Mouse (Mus musculus) large intestine, adult 2 months (tissue): ENCODE measurements around the gene Rad54l. TPM values are rescaled to one million over a fixed set of nuclear protein-coding genes. Genes with fewer than 3 reads are reported as not detected.

Source experiments
- DNase-seq: peaks from one replicate; pipeline ENCODE4 v3.0.0-alpha.2; 2012; ENCODE audit warnings: low read depth, low spot score
- WGBS: fragments of 180-500 bp; shearing (Covaris S2); methylation state at CpG from one replicate; pipeline ENCODE4 v1.1.7; 2018; 5-methylcytosine and 5-hydroxymethylcytosine counted together
- polyA plus RNA-seq: library from polyadenylated mRNA; depleted of rRNA; stranded (reverse); fragments of >200 nt; gene quantifications from 2 replicates; pipeline ENCODE4 v1.2.3, GENCODE M21; 2012; rRNA removed

The Rad54l gene
- 6.2 and 7.0 TPM in 2 replicates for polyA plus RNA-seq

DNA sequence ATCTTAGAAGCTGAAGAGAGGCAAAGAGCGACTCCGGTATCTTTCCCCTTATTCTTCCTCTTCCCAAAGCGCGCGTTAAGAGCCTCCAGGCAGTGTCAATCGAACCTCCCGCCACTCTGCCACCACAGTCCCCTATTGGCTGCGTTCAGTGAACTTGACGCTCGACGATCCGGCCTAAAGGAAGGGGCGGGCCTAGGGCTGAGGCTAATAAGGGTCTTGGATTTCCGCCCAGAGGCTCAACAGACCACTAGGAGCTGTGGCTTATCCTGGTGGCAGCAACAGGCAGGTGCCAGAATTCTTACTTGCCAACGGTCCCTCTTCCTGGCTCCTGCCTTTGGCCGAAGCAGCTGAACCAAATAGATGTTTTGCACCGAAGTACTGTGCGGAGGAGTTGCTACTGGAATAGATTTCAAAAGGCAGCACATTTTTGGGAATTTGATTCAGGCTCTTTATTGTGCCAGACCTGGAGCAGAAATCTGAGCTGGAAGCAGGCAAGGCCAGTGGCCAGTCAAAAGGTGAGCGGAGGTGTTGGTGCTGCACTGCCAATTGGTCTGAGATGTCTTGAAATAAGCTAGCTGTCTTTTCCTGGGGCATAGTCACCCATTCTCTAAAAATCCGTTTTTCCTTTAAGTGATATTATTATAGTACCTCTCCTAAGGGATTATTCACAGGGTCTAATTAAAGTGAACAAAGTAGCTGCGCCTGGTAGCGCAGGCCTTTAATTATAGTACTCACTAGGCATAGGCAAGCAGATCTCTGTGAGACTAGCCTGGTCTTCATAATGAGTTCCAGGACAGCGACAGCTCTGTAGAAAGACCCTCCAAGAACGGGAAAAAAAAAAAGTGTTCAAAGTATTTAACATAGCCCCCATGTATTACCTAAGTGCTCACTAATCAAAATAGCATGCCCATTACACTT is at the start of gene Rad54l, which contains the start of gene Pomgnt1:
Gene Rad54l (minus strand): TSS at position 89 of the 918 bp plus-strand sequence.
Gene Pomgnt1 (plus strand): TSS at position 239 of the 918 bp plus-strand sequence.
- WGBS = 2% methylated on average over 24 of the region's 24 CpGs
- peak; percentile 48 for DNase-seq

- DNase-seq = no peak
- 83% methylated on average over 6 of the region's 6 CpGs for WGBS
Measured at GRCm38 (mm10) chr4:116173072-116173471, 49.6 kb upstream of the Rad54l start, which contains the start of the genes 1700042G07Rik and Gm49337. Gene 1700042G07Rik (plus strand): TSS chr4:116173372. Gene Gm49337 (plus strand): TSS chr4:116173384.

DNA sequence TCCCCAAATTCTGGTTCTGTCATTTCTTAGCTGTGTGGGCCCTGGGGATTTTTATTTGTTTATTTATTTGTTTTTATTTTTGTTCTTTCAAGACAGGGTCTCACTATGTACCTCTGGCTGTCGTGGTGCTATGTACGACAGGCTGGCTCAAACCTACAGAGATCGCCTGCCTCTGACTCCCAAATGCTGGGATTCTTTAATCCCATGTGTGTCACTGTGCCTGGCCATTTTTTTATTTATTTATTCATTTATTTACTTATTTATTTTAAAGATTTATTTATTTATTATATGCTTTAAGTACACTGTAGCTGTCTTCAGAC is 45.8 kb upstream of the Rad54l start:
- 56% methylated on average over 3 of the region's 3 CpGs for WGBS
- no peak for DNase-seq

DNA sequence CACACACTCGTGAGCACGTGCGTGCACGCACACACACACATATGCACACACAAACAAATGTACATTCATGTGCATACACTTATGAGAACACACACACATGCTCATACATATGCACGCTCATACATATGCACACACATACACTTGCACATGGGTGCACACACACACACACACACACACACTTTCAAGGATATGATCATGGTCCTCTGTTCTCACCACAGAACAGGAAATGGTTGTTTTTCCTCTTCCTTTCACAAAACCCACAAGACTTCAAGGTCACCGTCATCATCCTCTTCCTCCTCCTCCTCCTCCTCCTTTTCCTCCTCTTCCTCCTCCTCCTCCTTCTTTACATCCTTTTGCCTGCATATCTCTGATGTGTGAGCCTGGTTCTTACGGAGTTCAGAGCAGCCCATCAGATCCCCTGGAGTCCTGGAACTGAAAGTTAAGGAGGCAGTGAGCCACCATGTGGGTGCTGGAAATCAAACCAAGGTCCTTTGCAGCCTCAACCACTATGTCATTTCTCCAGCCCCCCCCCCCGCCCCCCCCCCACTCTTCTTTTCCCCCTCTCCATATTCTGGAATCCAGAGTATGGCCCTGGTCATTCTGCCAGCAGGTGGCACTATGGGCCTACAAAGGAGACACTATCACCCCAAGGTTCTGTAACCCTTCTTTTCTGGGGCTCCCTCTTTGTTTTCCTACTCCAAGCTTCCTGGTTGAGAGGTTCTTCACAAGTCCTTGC is 45.3 kb upstream of the Rad54l start:
- DNase-seq = no peak
- WGBS = 68% methylated on average over 7 of the region's 8 CpGs

GRCm38 (mm10) chr4:116167404-116167803 is 43.9 kb upstream of the Rad54l start, which contains the start of gene Tspan1:
Gene Tspan1 (minus strand): TSS chr4:116167601.
- no peak for DNase-seq
- 10% methylated on average over 7 of the region's 7 CpGs for whole genome bisulfite sequencing

DNA sequence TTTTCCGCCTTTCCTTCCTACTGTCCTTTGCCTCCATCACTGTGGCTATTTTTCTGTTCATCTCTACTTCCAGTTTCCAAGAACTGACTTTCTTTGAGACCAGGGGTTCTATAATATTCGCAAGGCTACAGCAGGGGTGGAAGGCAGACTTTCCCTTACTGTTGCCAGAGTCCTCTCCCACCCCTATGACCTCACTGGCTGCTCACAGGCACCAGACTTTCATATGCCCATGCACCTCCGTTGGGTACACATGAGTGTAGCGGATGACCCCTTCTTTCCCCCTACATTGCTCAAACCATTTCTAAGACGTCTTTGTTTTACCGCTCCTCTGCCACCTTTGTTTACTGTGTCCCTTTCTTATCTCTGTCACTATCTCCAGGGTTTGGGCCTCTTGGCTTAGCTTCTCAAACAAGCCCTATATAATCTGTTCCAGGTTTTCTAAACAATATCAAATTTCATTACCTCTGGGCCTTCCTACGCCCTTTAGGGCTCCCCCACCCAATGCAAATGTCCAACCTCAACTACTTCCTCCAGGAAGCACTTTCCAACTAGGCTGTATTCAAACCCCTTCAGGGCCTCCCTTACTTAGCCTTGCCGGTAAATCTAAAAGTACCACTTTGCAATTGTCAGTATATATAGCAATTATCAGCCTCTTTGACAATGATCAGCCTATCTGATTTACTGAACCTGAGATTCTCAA is 42.4 kb upstream of the Rad54l start:
- 24% methylated on average over 8 of the region's 8 CpGs for WGBS
- DNase-seq = no peak

GRCm38 (mm10) chr4:116164759-116165554 is 41.5 kb upstream of the Rad54l start:
- 31% methylated on average over 2 of the region's 2 CpGs for WGBS
- DNase-seq = no peak

DNA sequence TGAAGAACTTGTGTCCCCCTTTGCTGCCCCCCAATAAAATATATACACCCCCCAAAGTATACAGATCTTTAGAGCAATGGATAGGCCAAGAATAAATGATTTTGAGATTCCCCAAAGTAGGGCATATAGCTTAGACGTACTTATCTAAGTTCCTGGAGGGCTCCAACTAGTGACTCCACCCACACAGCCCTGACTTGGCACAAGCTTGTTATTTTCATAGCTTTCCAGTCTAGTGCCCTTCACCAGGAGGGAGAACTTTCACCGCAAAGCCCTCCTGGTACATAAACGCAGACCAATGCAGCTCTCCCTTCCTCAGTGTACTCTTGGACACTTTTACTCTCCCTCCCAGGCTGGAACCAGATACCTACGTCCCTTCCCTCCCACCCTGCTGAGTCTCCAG is 38.7 kb upstream of the Rad54l start:
- no peak for DNase-seq
- 22% methylated on average over 4 of the region's 4 CpGs for WGBS

- WGBS = 47% methylated on average over 3 of the region's 3 CpGs
- no peak for DNase-seq
Measured at GRCm38 (mm10) chr4:116160769-116161168, 37.3 kb upstream of the Rad54l start.

- no peak for DNase-seq
- WGBS = 38% methylated on average over 3 of the region's 3 CpGs
Measured at GRCm38 (mm10) chr4:116159912-116160311, 36.4 kb upstream of the Rad54l start.

- DNase-seq = no peak
- WGBS = 76% methylated on average over 2 of the region's 2 CpGs
Measured at GRCm38 (mm10) chr4:116157882-116158281, 34.4 kb upstream of the Rad54l start.

GRCm38 (mm10) chr4:116152702-116153101 is 29.2 kb upstream of the Rad54l start:
- WGBS = 91% methylated on average over 15 of the region's 15 CpGs
- DNase-seq = no peak

GRCm38 (mm10) chr4:116151238-116151637 is 27.7 kb upstream of the Rad54l start, which contains the start of gene Lurap1:
Gene Lurap1 (minus strand): TSS chr4:116151338.
- 45% methylated on average over 6 of the region's 6 CpGs for WGBS

DNA sequence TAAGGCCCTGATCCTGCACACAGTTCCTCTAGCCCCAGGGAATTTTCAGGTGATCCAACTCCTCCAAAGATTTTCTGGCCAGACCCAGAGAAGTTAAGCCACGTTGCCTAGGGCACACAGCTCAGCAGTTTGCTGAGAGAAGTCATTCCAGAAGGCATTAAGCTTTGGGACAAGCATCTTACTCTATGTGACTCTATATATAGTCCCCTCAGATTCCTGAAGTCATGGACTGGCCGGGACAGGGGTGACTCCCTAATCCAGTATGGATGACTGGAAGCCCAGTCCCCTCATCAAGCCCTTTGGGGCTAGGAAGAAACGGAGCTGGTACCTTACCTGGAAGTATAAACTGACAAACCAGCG is 27.4 kb upstream of the Rad54l start:
- DNase-seq = no peak
- WGBS = 8% methylated on average over 4 of the region's 4 CpGs

More at GRCm38 (mm10) chr4:116151238-116151637, 27.7 kb upstream of the Rad54l start, which contains the start of gene Lurap1:
- DNase-seq = no peak

DNA sequence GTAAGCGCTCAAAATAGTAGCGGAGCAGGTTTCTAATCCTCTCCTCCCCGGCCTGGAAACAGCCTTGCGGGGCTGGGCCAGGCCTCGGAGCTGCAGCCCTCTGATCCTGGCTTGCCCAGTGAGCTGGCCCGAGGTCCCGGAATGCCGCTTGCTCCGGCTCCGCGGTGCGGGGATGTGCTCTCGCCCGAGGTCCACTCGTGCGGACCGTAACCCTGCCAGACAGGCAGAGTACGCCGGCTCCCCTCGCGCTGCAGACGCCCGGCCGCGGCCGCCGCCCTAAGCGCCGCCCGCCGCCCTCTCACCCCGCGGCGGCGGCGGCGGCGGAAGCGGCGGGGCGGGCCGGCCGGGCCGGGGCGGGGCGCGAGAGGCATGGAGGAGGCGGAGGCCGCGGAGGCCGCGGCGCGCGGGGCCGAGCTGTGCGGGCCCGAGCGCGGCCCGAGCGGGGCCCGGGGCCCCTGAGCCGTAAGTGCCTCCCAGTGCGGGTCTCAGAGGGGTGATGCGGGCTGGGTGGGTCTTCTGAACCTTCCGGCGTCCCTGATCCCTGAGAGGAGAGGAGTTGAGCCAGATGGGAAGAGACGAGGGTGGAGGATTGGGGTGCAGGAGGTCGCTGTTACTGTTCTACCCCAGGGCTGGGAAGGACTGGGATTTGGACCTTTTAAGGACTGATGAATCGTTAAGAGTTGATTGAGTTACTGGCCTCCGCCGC is 26.8 kb upstream of the Rad54l start:
- under 1% methylated on average over 72 of the region's 73 CpGs for WGBS
- DNase-seq = no peak

DNA sequence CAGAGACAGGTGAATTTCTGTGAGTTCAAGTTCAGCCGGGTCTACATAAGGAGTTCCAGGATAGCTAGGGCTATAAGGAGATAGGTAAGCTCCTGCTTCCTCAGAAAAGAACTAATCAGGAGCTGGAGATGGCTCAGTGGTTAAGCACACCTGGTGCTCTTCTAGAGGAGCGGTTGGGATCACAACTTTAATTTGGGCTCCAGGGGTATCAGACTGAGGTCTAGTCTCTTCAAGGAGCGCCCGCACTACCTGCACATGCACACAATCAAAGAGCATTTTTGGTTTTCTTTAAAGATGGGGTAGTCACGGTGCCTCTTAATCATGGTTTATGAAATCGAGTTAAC is 26.3 kb upstream of the Rad54l start:
- WGBS = 29% methylated on average over 6 of the region's 6 CpGs
- DNase-seq = no peak

DNA sequence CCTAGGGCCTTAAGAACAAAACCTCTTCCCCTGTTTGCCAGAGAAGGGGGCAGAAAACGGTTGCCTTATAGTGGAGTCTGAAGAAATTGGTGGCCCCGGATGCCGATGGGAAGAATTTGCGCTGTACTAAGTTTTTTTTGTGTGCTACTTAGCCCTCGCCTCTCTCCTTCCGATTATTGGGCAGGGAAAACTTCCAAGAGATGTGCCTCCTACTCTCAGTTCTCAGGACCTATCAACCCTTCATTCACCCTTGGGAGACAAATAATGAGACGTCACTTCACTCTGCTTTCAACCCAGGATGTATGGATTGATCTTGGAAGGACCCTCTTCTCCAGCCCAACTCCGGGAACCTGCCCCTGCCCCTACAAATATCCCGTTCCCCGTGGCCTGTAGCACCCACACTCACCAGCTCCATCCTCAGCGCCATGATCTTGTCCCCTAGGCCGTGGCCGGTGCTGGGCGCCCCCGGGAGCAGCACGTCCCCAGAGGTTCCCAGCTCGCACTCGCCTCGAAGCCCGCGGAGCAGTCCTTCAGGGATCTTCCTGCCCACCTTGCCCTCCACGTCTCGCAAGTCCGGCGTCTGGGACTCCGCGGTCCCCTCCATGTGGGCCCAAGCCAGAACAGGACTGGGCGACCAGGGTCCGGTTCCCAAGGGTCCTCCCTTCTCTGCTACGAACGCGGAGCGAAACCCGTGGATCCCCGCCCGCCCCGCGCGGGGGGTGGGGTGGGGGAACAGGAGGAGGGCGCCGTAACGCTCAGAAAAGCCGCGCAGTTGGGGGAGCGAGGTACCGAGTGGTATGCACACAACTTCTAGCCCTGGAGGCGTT is 20.6 kb upstream of the Rad54l start:
- no peak for DNase-seq
- under 1% methylated on average over 47 of the region's 47 CpGs for WGBS

DNA sequence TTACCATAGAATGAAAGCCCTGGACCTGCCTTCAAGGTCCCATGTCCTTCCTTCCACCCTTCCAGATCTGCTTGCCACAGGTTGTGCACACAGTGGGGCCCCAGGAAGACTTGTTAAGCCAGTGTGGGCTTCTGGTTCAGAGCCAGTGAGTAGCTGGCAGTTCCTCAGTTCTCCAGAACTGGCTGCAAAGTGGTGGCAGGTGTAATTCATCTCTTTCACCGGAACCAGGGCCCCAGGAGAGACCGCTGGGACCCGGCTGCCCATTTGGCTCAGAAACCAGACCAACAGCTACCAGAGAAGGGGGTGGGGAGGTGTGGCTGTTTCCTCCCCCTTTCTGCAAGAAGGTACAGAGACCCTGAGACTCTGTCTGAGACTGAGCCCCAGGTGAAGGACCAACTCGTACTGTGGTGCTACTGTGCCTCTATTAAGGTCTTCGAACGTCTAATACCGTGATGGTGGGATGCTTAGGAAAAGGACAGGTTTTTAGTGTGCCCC is 19.9 kb upstream of the Rad54l start:
- 9% methylated on average over 7 of the region's 7 CpGs for WGBS
- DNase-seq = no peak
